Mouse (Mus musculus) T-helper 1 cell (primary cell): ENCODE measurements around the gene Clstn3.
"Not testable (repeated sequence)": the region's sequence is repeated elsewhere in the genome, so short reads cannot be mapped to it uniquely, and the experiment has no call there.

Experiments used
- in situ Hi-C: fragments of 300-600 bp; cut with MboI, MseI; formaldehyde crosslinking; loops from one replicate; pipeline ENCODE4 v1.15.1; 2025; ENCODE audit warnings: high pct_unique_total_duplicates

The Clstn3 gene

GRCm38 (mm10) chr6:124464305-124465271, at the start of gene Clstn3:
Clstn3 (minus strand) TSS chr6:124464794.
- in situ Hi-C loops: no loop called here

- in situ Hi-C loops: no loop called here
These were observed 47.8 kb upstream of the Clstn3 start, which contains the start of gene C1ra for GRCm38 (mm10) chr6:124512355-124512836. C1ra (plus strand) TSS chr6:124512405.

GRCm38 (mm10) chr6:124511936-124512335, 47.3 kb upstream of the Clstn3 start:
- in situ Hi-C loops: no loop called here

- in situ Hi-C loops: loop anchor here (10.0 kb wide), 1 partner anchor 256 kb away; the partner anchor contains the start of gene Eno2
These were observed 44.6 kb upstream of the Clstn3 start for GRCm38 (mm10) chr6:124509192-124509591.

GRCm38 (mm10) chr6:124508292-124508691, 43.7 kb upstream of the Clstn3 start:
- in situ Hi-C loops: loop anchor here (10.0 kb wide), 1 partner anchor 257 kb away; the partner anchor contains the start of gene Eno2

DNA sequence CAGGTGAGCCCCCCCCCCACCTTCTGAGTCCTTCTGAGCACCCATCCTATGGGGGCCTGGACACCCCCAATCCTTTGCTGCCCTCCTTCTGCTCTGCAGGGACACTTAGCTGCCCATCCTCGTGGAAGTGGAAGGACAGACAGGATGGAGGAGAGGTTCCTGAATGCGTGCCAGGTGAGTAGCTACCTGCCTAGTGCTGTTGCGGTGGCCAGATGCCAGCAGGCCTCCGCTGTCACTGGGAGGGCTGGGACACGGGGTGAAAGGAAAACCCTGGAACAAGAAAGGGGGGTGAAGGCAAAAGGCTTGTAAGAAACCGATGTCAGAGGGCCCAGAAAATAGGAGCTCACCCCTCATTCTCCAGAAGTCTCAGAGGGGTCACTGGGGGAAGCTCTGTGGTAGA, 42.4 kb upstream of the Clstn3 start:
- in situ Hi-C loops: loop anchor here (10.0 kb wide), 1 partner anchor 258 kb away; the partner anchor contains the start of gene Eno2

DNA sequence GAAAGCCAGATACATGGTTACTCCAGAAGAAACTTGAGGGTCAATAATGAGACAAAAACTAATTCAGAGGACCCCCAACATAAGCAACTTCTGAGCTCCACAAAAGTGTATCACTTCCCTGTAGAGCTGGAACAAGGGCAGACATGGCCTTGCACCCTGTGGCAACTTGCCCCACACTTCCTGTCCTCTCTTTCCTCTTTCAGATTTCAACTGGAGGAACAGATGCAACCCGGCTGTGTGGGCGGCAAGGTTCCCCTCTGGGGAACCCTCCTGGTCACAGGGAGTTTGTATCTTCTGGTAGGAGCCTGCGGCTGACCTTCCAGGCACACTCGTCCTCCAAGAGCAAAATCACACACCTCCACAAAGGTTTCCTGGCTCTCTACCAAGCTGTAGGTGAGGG, 40.4 kb upstream of the Clstn3 start:
- in situ Hi-C loops: loop anchor here (10.0 kb wide), 1 partner anchor 260 kb away; the partner anchor contains the start of gene Eno2

DNA sequence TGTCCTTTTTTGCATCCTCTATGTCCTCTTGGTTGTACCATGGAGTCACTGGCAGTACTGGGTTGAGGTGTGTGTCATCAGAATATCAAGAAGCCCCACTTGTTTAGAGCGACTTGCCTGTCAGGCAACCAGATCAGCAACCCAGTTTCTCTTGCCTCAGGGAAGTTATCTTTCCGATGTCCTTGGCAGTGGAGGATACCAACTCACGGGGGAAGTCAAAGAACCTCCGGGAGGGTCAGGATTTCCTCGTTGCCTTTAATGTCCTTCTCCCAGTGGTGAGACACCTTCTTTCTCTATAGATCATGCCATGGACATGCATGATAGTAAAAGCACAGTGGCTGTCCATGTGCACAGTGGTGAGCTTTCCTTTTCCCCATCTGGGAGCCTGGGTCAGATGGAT, 37.4 kb upstream of the Clstn3 start:
- in situ Hi-C loops: loop anchor here (10.0 kb wide), 1 partner anchor 263 kb away; the partner anchor contains the start of gene Eno2

- in situ Hi-C loops: loop anchor here (10.0 kb wide), 1 partner anchor 263 kb away; the partner anchor contains the start of gene Eno2
These were observed 36.9 kb upstream of the Clstn3 start for GRCm38 (mm10) chr6:124501473-124501872.

DNA sequence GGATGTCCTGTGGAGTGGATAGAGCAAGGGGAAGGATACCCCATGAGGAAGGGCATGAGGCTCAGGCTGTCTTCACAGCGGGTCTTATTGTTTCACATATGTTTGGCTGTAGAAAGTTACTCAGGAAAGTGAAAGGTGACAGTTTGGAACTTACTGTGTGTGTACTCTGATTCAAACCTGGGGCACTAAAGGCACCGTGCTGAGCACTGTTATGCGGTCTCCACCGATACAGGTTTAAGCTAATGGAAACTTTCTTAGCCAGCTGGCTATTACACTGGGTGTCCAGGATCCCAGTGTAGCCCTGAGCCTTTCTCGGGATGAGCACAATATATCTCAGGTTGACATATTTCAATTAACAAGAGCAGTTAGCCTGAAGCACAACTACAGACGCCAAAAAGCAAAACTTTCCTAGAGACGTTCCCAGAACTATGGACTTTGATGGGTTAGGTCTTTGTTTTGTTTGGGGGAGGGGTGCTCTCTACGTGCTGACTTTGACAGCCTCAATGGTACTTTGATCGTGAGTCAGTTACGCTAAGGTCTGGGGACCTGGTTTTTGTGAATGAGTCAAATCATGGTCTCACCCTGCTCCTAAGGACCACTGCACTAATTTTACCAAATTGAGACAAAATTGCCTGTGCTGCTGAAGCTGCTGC, 35.4 kb upstream of the Clstn3 start:
- in situ Hi-C loops: loop anchor here (10.0 kb wide), 1 partner anchor 265 kb away; the partner anchor contains the start of gene Eno2

GRCm38 (mm10) chr6:124496054-124496453, 31.5 kb upstream of the Clstn3 start:
- in situ Hi-C loops: no loop called here

- in situ Hi-C loops: loop anchor here (5.0 kb wide), 1 partner anchor 38 kb away; no protein-coding TSS in a partner anchor
These were observed 29.3 kb upstream of the Clstn3 start for GRCm38 (mm10) chr6:124493886-124494285.

DNA sequence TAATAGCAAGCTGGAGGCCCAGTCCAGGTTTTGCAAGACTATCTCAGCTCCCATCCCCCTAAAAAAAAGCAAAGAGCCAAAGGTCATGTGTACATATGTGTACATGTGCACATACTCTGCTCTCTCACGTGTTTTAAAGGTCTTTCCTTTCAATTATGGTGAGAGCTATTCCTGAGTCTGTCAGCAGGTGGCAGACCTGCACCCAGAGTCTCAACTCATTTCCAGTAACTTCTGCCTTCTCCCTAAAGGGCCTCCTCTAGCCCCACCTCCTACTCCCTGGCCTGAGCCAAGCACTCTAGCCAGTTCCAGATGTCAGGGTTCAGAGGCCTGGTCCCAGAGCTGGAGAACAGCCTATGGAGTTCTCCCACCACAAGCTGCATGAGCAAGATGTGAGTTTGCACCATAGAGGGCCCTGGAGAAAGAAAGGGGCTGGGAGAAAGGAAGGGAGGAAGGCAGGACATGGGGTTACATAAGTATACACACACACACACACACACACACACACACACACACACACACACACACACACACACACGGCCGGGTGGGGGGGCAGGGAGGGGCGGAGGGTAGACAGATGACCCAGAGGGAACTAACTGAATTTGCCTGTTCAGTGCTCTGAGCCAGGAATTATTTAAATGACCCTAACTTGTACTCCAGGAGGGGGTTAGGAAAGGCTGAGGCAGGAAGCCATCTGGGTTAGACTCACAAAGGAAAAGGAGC, 28.4 kb upstream of the Clstn3 start, which contains the start of gene C1rl:
C1rl (plus strand) TSS at position 272 of the 720 bp plus-strand sequence.
- in situ Hi-C loops: loop anchor here (5.0 kb wide), 1 partner anchor 39 kb away; no protein-coding TSS in a partner anchor

- in situ Hi-C loops: loop anchor here (5.0 kb wide), 1 partner anchor 41 kb away; no protein-coding TSS in a partner anchor
These were observed 26.8 kb upstream of the Clstn3 start for GRCm38 (mm10) chr6:124491427-124491826.

DNA sequence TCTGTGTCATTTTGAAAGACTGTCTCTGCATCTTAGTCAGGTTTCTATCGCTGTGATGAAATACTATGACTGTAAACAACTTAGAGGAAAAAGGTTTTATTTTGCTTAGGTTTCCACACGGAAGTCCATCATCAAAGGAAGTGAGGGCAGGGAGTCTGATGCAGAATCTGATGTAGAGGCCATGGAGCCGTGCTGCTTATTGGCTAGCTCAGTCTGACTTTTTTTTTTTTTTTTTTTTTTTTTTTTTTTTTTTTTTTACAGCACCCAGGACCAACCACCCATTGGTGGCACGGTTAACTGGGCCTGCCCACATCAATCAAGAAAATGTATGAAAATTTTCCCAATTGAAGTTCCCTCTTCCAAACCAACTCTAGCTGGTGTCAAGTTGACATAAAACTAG, 24.4 kb upstream of the Clstn3 start:
- in situ Hi-C loops: no loop called here

DNA sequence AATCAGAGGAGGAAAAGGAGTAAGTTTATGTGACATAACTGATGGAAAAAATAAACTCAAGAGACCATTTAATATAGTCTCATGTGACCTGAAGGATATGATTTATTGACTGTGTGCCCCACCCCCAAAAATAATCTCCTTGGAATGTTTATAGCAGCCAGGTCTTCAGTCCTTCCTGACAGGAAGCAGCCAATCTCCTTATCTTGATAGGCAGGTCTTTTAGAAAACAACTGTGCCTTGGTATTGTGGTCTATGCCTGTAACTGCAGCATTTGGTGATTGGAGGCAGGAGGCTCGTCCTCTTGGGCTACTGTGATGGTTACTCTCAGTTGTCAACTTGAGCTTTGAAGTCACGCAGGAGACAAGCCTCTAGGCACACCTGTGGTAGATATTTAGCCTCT, 22.9 kb upstream of the Clstn3 start:
- in situ Hi-C loops: no loop called here

- in situ Hi-C loops: no loop called here
These were observed 21.0 kb upstream of the Clstn3 start for GRCm38 (mm10) chr6:124485414-124486144.

DNA sequence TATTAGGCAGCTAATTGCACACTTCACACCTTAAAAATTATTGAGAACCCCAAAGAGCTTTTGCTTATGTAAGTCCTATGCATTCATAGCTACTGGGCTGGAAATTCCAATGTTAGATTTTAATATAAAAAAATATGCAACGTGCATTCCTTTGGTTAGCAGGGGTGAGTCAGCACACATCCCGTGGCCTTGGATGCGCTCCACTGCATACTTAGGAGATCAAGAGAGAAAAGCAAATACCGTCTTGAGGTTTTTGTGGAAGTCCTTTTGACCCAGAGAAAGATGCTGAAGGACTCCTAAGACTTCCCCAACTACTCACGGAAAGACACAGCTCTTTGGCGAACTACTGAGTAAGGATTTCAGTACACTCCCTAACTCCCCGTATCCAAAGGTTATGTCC, 20.3 kb upstream of the Clstn3 start:
- in situ Hi-C loops: no loop called here

- in situ Hi-C loops: not testable (repeated sequence)
These were observed 19.2 kb upstream of the Clstn3 start for GRCm38 (mm10) chr6:124483831-124484230.

- in situ Hi-C loops: no loop called here
These were observed 17.0 kb upstream of the Clstn3 start for GRCm38 (mm10) chr6:124481571-124481970.
